Mouse (Mus musculus): Measurements from ENCODE around the gene Capn15.

Capn15 gene

GRCm38 (mm10) chr17:25985306-25986294, at the start of gene Capn15:
Gene Capn15, minus strand, starts transcription at chr17:25985796.
- peak; percentile 82 for DNase-seq (ENCODE audit: low spot score)

GRCm38 (mm10) chr17:26032037-26032436, 46.4 kb upstream of the Capn15 start:
- DNase-seq (ENCODE audit: low spot score): no peak

- no peak for DNase-seq (ENCODE audit: low spot score)
These were observed 46.0 kb upstream of the Capn15 start for GRCm38 (mm10) chr17:26031583-26031982.

- no peak for DNase-seq (ENCODE audit: low spot score)
These were observed 42.7 kb upstream of the Capn15 start for GRCm38 (mm10) chr17:26028261-26028660.

- DNase-seq (ENCODE audit: low spot score): no peak
These were observed 39.1 kb upstream of the Capn15 start for GRCm38 (mm10) chr17:26024674-26025073.

GRCm38 (mm10) chr17:26023966-26024365, 38.4 kb upstream of the Capn15 start:
- DNase-seq (ENCODE audit: low spot score): no peak

GRCm38 (mm10) chr17:26023181-26023580, 37.6 kb upstream of the Capn15 start:
- DNase-seq (ENCODE audit: low spot score): no peak

- no peak for DNase-seq (ENCODE audit: low spot score)
These were observed 36.2 kb upstream of the Capn15 start for GRCm38 (mm10) chr17:26021728-26022341.

- no peak for DNase-seq (ENCODE audit: low spot score)
These were observed 35.3 kb upstream of the Capn15 start for GRCm38 (mm10) chr17:26020848-26021347.

- DNase-seq (ENCODE audit: low spot score): no peak
These were observed 32.8 kb upstream of the Capn15 start for GRCm38 (mm10) chr17:26018388-26018787.

- no peak for DNase-seq (ENCODE audit: low spot score)
These were observed 32.4 kb upstream of the Capn15 start for GRCm38 (mm10) chr17:26017949-26018348.

- DNase-seq (ENCODE audit: low spot score): no peak
These were observed 31.4 kb upstream of the Capn15 start for GRCm38 (mm10) chr17:26017021-26017420.

GRCm38 (mm10) chr17:26013711-26014110, 28.1 kb upstream of the Capn15 start:
- DNase-seq (ENCODE audit: low spot score): no peak

GRCm38 (mm10) chr17:26011841-26012460, 26.4 kb upstream of the Capn15 start:
- peak; percentile 79 for DNase-seq (ENCODE audit: low spot score)

- DNase-seq (ENCODE audit: low spot score): peak; percentile 75
These were observed 23.9 kb upstream of the Capn15 start for GRCm38 (mm10) chr17:26009540-26009939.

- no peak for DNase-seq (ENCODE audit: low spot score)
These were observed 23.2 kb upstream of the Capn15 start for GRCm38 (mm10) chr17:26008787-26009186.

- DNase-seq (ENCODE audit: low spot score): no peak
These were observed 22.7 kb upstream of the Capn15 start for GRCm38 (mm10) chr17:26008331-26008730.

GRCm38 (mm10) chr17:26007646-26008045, 22.1 kb upstream of the Capn15 start:
- DNase-seq (ENCODE audit: low spot score): no peak

GRCm38 (mm10) chr17:26005731-26006450, 20.3 kb upstream of the Capn15 start:
- DNase-seq (ENCODE audit: low spot score): no peak

GRCm38 (mm10) chr17:26004711-26005110, 19.1 kb upstream of the Capn15 start:
- no peak for DNase-seq (ENCODE audit: low spot score)

- no peak for DNase-seq (ENCODE audit: low spot score)
These were observed 18.3 kb upstream of the Capn15 start for GRCm38 (mm10) chr17:26003864-26004263.

GRCm38 (mm10) chr17:25998425-25998824, 12.8 kb upstream of the Capn15 start:
- DNase-seq (ENCODE audit: low spot score): no peak

Measured in spleen, adult 12 weeks (tissue).